Mouse (Mus musculus): ENCODE measurements around the gene Smim8. TPM values are rescaled to one million over a fixed set of nuclear protein-coding genes. Genes with fewer than 3 reads are reported as not detected.

Gene Smim8
- polyA plus RNA-seq (2015; fragmentation: Nextera tagmentation; extraction: Ambion mirVana): 44.0 and 44.4 TPM in 2 replicates

- peak within 1 kb of the TSS; percentile 85 for H3K4me3 ChIP-seq (ENCODE audit: low read length)
- peak; percentile 96 for ATAC-seq (ENCODE audit: low FRiP score, low TSS enrichment)
- WGBS: 5% methylated on average over 40 of the region's 40 CpGs
Measured at GRCm38 (mm10) chr4:34777677-34778527, at the start of gene Smim8. TSS of gene Smim8 (minus strand) at chr4:34778423.

GRCm38 (mm10) chr4:34823901-34824300, 45.7 kb upstream of the Smim8 start:
- peaks cover 8% of the 10 kb centered on the region for H3K36me3 ChIP-seq (ENCODE audit: insufficient read depth, low read length)
- 93% methylated on average over 1 of the region's 1 CpGs for WGBS
- H3K4me2 ChIP-seq (replicated peaks; ENCODE audit: low read depth, low read length): no peak overlapping the region
- H3K9me3 ChIP-seq (ENCODE audit: low read length): no peaks in the 10 kb centered on the region
- H3K27ac ChIP-seq (ENCODE audit: low read length): no peak overlapping the region
- no peak overlapping the region for H3K4me3 ChIP-seq (ENCODE audit: low read length)
- H3K27me3 ChIP-seq (ENCODE audit: insufficient read depth, low read length): no peaks in the 10 kb centered on the region
- ATAC-seq (ENCODE audit: low FRiP score, low TSS enrichment): no peak
- H3K9ac ChIP-seq (replicated peaks; ENCODE audit: low read length): no peak overlapping the region
- H3K4me1 ChIP-seq (ENCODE audit: insufficient read depth, low read length): no peaks in the 10 kb centered on the region

More at GRCm38 (mm10) chr4:34777677-34778527, at the start of gene Smim8:
- Histone ChIP-seq H3K27me3 (ENCODE audit: insufficient read depth, low read length) (no peaks in the 10 kb centered on the region), H3K4me2 (replicated peaks; ENCODE audit: low read depth, low read length) (peak within 1 kb of the TSS; percentile 77), H3K9me3 (ENCODE audit: low read length) (peaks cover 3% of the 10 kb centered on the region; the same call in 1 of the 2 replicates), H3K9ac (replicated peaks; ENCODE audit: low read length) (peak within 1 kb of the TSS; percentile 94), H3K27ac (ENCODE audit: low read length) (peak within 1 kb of the TSS; percentile 85), H3K36me3 (ENCODE audit: insufficient read depth, low read length) (no peaks in the 10 kb centered on the region), H3K4me1 (ENCODE audit: insufficient read depth, low read length) (0 out of 2 replicates have a peak, but pooled peaks cover 3% of the 10 kb centered on the region)

DNA sequence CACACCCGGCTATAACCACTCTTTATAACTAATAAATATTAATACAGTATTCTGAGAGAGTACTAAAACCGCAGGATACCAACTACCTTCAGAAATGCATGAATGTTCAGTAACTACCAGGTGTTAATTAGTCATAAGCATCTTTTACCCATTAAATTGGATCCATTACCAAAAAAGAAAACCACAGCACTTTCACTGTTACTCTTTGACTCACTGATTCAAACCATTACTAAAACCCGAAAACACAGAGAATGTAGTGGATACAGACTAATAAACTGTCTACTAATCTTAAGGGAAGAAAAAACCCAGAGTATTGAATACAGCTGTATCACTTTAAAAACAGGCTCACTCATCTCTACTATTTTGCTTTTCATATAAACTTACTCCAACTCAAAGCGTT, 41.7 kb upstream of the Smim8 start:
- WGBS: 96% methylated on average over 4 of the region's 4 CpGs
- Histone ChIP-seq H3K36me3 (ENCODE audit: insufficient read depth, low read length) (peaks cover 24% of the 10 kb centered on the region), H3K4me1 (ENCODE audit: insufficient read depth, low read length) (no peaks in the 10 kb centered on the region), H3K27ac (ENCODE audit: low read length) (no peak overlapping the region), H3K4me3 (ENCODE audit: low read length) (no peak overlapping the region), H3K9ac (replicated peaks; ENCODE audit: low read length) (no peak overlapping the region), H3K4me2 (replicated peaks; ENCODE audit: low read depth, low read length) (no peak overlapping the region), H3K27me3 (ENCODE audit: insufficient read depth, low read length) (no peaks in the 10 kb centered on the region), H3K9me3 (ENCODE audit: low read length) (no peaks in the 10 kb centered on the region)
- no peak for ATAC-seq (ENCODE audit: low FRiP score, low TSS enrichment)

DNA sequence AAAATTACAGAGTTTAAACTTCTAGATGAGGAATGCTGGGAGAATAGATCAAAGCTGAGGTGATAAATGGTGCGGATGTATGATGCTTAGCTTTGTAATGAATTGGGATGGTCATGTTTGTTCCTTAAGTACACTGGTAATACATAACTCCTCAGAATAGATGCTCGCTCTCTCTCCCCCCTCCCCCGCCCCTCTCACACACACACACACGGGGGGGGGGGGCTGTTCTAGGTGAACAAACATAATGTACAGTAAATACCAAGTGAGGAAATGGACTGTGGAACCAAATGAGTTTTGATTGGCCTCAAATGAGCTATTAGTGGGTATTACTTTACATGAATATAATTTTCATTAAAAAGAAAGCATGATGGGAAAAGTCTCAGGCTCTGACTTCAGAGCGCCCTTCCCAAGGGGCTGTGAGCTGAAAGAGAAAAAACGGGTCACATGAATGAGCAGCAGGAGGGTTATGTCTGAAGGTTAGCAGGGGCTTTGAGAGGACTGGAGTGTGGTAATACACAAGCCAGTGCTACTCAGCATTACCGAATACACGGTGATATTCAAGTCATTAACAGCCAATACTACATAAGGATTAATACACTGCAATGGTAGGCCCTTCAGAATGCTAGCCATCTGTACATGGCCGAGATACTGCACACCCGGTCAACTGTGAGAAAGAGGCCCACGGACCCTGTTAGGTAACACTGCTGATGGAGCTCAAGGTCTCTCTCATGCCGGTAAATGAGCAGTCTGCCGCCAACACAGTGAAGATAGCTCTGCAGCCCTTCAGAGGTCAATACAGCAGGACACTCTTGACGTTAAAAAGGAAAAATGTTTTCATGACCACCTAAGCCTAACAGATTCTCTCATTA, 23.2 kb upstream of the Smim8 start:
- H3K9me3 ChIP-seq (ENCODE audit: low read length): no peaks in the 10 kb centered on the region
- H3K36me3 ChIP-seq (ENCODE audit: insufficient read depth, low read length): peaks cover 13% of the 10 kb centered on the region
- H3K9ac ChIP-seq (replicated peaks; ENCODE audit: low read length): no peak overlapping the region
- no peak for ATAC-seq (ENCODE audit: low FRiP score, low TSS enrichment)
- no peaks in the 10 kb centered on the region for H3K4me1 ChIP-seq (ENCODE audit: insufficient read depth, low read length)
- no peak overlapping the region for H3K4me2 ChIP-seq (replicated peaks; ENCODE audit: low read depth, low read length)
- H3K27ac ChIP-seq (ENCODE audit: low read length): no peak overlapping the region
- WGBS: 83% methylated on average over 14 of the region's 14 CpGs
- H3K27me3 ChIP-seq (ENCODE audit: insufficient read depth, low read length): no peaks in the 10 kb centered on the region
- H3K4me3 ChIP-seq (ENCODE audit: low read length): no peak overlapping the region

- Histone ChIP-seq H3K36me3 (ENCODE audit: insufficient read depth, low read length) (no peaks in the 10 kb centered on the region), H3K9ac (replicated peaks; ENCODE audit: low read length) (no peak overlapping the region), H3K27me3 (ENCODE audit: insufficient read depth, low read length) (no peaks in the 10 kb centered on the region), H3K9me3 (ENCODE audit: low read length) (no peaks in the 10 kb centered on the region), H3K27ac (ENCODE audit: low read length) (no peak overlapping the region), H3K4me3 (ENCODE audit: low read length) (no peak overlapping the region), H3K4me1 (ENCODE audit: insufficient read depth, low read length) (no peaks in the 10 kb centered on the region), H3K4me2 (replicated peaks; ENCODE audit: low read depth, low read length) (no peak overlapping the region)
- no peak for ATAC-seq (ENCODE audit: low FRiP score, low TSS enrichment)
- 91% methylated on average over 2 of the region's 2 CpGs for WGBS
Measured at GRCm38 (mm10) chr4:34798005-34798404, 19.8 kb upstream of the Smim8 start.

DNA sequence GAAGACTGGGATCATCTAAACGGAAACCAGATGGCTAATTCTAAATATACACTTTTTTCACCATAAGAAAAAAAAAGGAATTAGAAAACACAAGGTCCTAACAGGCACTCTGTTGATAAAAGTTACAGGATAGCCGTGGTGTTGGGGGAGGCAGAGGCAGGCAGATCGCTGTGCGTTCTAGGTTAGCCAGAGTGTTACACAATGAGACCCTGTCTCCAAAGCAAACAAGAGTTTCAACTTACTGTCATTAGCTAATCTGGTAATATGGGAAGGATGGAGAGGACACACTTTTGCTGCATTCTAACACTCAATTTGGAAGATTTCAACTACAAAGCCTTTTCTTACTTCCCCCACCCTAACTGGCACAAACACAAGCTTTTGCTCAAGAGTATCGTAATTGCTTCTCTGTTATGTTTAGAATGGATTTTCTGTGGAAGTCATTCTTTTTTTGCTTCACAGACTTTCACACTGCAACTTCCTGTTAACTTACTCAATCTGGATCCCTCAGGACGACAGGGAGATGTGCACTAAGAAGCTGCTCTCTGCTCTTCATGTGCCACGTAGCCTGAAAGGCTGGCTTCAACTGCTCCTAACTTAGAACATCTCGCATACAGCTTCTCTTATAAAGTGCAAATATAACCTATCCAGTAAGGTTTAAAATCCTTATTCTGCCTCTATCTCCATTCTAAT, 19.2 kb upstream of the Smim8 start:
- Histone ChIP-seq H3K4me1 (ENCODE audit: insufficient read depth, low read length) (no peaks in the 10 kb centered on the region), H3K9ac (replicated peaks; ENCODE audit: low read length) (no peak overlapping the region), H3K36me3 (ENCODE audit: insufficient read depth, low read length) (no peaks in the 10 kb centered on the region), H3K4me2 (replicated peaks; ENCODE audit: low read depth, low read length) (no peak overlapping the region), H3K27me3 (ENCODE audit: insufficient read depth, low read length) (no peaks in the 10 kb centered on the region), H3K9me3 (ENCODE audit: low read length) (no peaks in the 10 kb centered on the region), H3K4me3 (ENCODE audit: low read length) (no peak overlapping the region), H3K27ac (ENCODE audit: low read length) (no peak overlapping the region)
- no peak for ATAC-seq (ENCODE audit: low FRiP score, low TSS enrichment)
- WGBS: 77% methylated on average over 8 of the region's 8 CpGs

GRCm38 (mm10) chr4:34796294-34796693, 18.1 kb upstream of the Smim8 start:
- Histone ChIP-seq H3K4me2 (replicated peaks; ENCODE audit: low read depth, low read length) (no peak overlapping the region), H3K9me3 (ENCODE audit: low read length) (no peaks in the 10 kb centered on the region), H3K36me3 (ENCODE audit: insufficient read depth, low read length) (no peaks in the 10 kb centered on the region), H3K27me3 (ENCODE audit: insufficient read depth, low read length) (no peaks in the 10 kb centered on the region), H3K27ac (ENCODE audit: low read length) (no peak overlapping the region), H3K4me1 (ENCODE audit: insufficient read depth, low read length) (no peaks in the 10 kb centered on the region), H3K4me3 (ENCODE audit: low read length) (no peak overlapping the region), H3K9ac (replicated peaks; ENCODE audit: low read length) (no peak overlapping the region)
- no peak for ATAC-seq (ENCODE audit: low FRiP score, low TSS enrichment)
- 60% methylated on average over 5 of the region's 5 CpGs for WGBS

GRCm38 (mm10) chr4:34786476-34786875, 8.3 kb upstream of the Smim8 start:
- Histone ChIP-seq H3K9ac (replicated peaks; ENCODE audit: low read length) (no peak overlapping the region), H3K4me3 (ENCODE audit: low read length) (no peak overlapping the region), H3K4me1 (ENCODE audit: insufficient read depth, low read length) (no peaks in the 10 kb centered on the region), H3K27me3 (ENCODE audit: insufficient read depth, low read length) (no peaks in the 10 kb centered on the region), H3K36me3 (ENCODE audit: insufficient read depth, low read length) (no peaks in the 10 kb centered on the region), H3K9me3 (ENCODE audit: low read length) (no peaks in the 10 kb centered on the region), H3K27ac (ENCODE audit: low read length) (no peak overlapping the region), H3K4me2 (replicated peaks; ENCODE audit: low read depth, low read length) (no peak overlapping the region)
- 82% methylated on average over 3 of the region's 3 CpGs for WGBS
- ATAC-seq (ENCODE audit: low FRiP score, low TSS enrichment): no peak

- Histone ChIP-seq H3K36me3 (ENCODE audit: insufficient read depth, low read length) (no peaks in the 10 kb centered on the region), H3K4me1 (ENCODE audit: insufficient read depth, low read length) (no peaks in the 10 kb centered on the region), H3K9ac (replicated peaks; ENCODE audit: low read length) (no peak overlapping the region), H3K9me3 (ENCODE audit: low read length) (no peaks in the 10 kb centered on the region), H3K27me3 (ENCODE audit: insufficient read depth, low read length) (no peaks in the 10 kb centered on the region), H3K27ac (ENCODE audit: low read length) (no peak overlapping the region), H3K4me3 (ENCODE audit: low read length) (no peak overlapping the region), H3K4me2 (replicated peaks; ENCODE audit: low read depth, low read length) (no peak overlapping the region)
- no peak for ATAC-seq (ENCODE audit: low FRiP score, low TSS enrichment)
- WGBS: 50% methylated on average over 2 of the region's 2 CpGs
Measured at GRCm38 (mm10) chr4:34785646-34786045, 7.4 kb upstream of the Smim8 start.
